Mouse (Mus musculus) CD8-positive naive resting alpha-beta T cell, adult 2 months (primary cell): ENCODE results near the gene Cacnb2.

Source experiments
- DNase-seq, 2 experiments: peaks; one replicate each; pipeline ENCODE4 v3.0.0; 2022; ENCODE audit warnings: low read depth in 2 of 2, low spot score in 2 of 2

Gene Cacnb2

GRCm38 (mm10) chr2:14602788-14603187 is at the start of gene Cacnb2:
TSS of gene Cacnb2 (plus strand) at chr2:14603088.
- no peak for DNase-seq

GRCm38 (mm10) chr2:14568020-14568419 is 34.9 kb upstream of the Cacnb2 start:
- DNase-seq = no peak

- no peak for DNase-seq
Measured at GRCm38 (mm10) chr2:14571300-14571699, 31.6 kb upstream of the Cacnb2 start.

DNA sequence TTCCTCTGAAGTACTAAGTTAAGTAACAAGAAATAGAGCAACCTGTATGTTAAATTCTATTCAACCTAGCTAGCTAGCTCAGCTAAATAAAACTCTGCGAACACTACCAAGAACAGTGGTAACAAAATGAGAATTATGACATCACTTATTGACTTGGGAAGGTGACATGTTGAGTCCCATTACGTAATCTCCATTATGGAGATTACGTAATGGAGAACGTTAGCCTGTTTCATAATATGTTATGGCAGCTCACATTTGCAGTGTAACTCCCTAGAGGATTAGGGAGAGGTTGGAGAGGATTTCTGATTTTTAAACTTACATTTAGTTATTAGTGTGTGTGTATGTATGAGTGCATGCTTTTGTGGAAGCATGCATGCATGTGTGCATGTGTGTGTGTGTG is 13.3 kb upstream of the Cacnb2 start:
- DNase-seq = no peak

DNA sequence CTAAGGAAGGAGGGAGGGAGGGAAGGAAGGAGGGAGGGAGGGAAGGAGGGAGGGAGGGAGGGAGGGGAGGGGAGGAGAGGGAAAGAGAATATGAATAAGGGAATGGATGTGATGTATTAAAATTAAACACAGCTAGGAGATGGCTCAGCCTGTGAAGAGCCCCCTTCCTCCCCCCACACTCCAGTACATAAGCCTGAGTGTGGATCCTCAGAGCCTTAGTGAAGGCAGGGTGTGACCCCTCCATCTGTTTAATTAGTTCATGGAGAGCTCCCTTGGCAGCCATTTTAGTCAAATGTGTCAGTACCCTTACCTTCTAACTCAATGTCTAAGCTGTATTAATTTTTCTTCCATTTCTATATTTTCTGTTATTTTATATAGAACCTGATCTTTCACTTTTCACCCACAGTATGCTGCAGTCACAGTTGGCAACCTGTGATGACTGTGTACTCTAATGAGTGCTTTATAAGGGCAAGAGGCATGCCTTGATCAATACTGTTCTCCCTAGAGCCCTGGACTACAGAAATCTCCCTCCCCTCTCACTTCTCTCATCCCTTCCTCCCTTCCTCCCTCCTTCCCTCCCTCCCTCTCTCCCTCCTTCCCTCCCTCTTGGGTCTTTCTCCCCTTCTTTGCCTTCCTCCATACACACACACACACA is 4.9 kb upstream of the Cacnb2 start:
- DNase-seq = no peak

- DNase-seq = no peak
Measured at GRCm38 (mm10) chr2:14603784-14604781, 1.2 kb downstream of the Cacnb2 start.

- DNase-seq = no peak
Measured at GRCm38 (mm10) chr2:14604791-14605190, 1.9 kb downstream of the Cacnb2 start.

DNA sequence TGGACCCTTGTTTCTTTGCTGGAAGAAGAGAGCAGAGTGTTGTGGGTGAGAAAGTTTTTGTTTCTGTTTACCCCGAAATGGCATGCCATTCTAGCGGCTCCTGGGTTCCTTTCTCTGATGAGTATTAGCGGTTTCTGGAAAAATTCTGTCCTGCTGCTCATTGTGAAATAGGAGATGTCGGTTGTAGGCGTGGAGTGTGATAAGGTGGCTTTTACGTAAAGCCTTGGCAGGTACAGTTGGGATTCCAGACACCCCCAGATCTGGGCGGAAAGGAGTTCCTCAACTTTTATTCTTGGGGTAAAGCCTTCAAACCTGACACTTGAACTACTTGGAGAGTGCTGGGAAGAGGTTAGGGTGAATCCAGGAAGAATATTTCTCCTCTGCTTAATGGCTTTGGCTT is 2.3 kb downstream of the Cacnb2 start:
- DNase-seq = no peak

- DNase-seq = no peak
Measured at GRCm38 (mm10) chr2:14608606-14609005, 5.7 kb downstream of the Cacnb2 start.

GRCm38 (mm10) chr2:14612705-14613104 is 9.8 kb downstream of the Cacnb2 start:
- no peak for DNase-seq

DNA sequence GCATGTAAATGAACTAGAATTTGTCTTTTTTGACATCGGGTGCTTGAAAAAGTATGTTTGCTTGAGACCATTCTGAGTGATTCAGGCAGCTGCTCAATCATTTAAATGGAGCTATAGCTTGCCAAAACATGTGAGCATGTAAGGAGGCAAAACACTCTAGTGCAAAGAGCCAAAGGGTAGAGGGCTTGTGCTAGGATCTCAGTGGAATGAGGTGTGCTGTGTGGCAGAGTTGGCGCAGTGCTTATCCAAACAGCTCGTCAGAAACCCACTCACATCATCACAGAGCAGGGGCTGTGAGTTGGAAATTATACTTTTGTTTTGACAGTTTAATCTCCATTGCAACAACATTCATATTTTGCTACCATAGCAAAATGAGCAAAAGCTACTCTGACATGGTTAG is 13.5 kb downstream of the Cacnb2 start:
- no peak for DNase-seq

DNA sequence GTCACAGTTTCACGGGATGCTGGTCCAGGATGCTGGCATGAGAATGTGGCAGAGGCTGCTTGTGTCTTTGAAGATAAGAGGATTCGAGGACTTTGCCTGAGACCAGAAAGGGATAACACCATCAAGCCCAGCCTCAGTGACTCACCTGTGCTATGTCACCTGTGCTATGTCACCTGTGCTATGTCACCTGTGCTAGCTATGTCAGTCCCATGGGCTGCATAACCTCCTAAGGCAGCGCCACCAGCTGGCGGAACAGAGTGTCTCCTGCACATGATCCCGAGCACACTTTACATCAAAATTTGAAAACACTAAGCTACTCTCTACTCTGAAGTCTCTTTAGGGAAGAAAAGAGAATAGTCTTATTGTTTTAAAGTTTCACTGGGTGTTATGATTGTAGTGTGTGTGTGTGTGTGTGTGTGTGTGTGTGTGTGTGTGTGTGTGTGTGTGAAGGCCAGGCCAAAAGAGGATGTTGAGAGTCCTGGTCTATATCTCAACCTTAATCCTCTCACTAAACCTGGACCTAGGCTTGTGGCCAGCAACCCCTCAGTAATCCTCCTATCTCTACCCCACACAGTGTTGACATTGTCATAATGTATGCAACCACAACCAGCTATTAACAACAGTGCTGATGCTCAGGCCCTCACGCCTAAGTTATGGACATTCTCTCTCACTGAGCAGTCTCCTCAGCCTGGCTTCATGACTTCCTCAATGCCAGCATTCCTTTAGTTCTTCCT is 17.4 kb downstream of the Cacnb2 start:
- DNase-seq = no peak

DNA sequence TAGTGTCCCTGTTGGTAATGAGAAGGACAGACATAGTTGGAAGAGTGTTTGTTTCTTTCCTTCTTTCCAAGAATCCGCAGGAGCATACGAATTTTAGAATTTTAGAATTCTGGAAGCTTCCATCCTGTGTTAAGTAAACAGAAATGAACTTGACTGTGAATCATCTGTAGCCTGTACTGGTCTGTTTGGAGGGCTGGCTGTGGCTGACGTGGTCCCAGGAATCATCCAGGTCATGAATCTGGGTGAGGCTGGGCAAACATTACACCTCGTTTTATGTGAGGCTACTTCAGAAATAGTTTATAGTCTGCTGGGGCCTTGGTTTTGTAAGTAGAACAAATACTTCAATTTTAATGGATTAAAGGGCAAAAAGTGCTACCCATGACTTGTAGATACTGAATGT is 18.0 kb downstream of the Cacnb2 start:
- no peak for DNase-seq

DNA sequence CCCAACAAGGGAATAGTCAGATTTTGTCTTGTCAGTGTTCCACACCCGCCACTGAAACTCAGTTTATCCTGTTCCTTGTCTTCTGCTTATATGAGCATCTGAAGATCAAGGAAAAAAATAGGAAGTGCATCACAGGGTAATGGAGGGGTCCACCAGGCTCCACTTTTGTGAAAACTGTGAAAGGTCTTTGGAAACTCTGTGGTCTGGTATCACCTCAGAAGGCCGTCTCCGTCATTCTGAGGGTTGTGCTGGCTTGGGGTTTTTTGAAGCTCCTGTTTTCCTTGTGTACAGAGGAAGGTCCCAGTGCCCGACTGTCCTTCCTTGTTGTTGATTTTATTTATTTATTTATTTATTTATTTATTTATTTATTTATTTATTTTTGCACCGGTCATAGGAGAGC is 20.9 kb downstream of the Cacnb2 start:
- no peak for DNase-seq

- no peak for DNase-seq
Measured at GRCm38 (mm10) chr2:14629814-14630492, 27.1 kb downstream of the Cacnb2 start.

- no peak for DNase-seq
Measured at GRCm38 (mm10) chr2:14631590-14631989, 28.7 kb downstream of the Cacnb2 start.

DNA sequence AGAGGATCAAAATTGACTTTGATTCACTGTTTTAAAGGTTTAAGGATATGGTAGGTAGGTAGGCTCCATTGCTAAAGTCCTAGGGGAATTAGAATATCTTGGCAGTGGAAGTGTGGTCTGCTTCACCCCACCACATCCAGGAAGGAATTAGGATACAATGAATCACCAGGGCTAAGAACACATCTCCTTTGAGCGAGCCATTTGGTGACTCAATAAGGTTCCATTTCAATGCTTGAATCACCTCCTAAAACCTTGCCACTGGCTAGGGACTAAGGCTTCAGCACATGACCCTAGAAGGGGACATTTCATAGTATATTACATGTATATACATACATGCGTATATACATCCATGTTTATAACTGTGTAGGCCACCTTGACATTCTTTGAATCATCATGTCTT is 30.3 kb downstream of the Cacnb2 start:
- no peak for DNase-seq

GRCm38 (mm10) chr2:14639266-14639665 is 36.4 kb downstream of the Cacnb2 start:
- no peak for DNase-seq

GRCm38 (mm10) chr2:14639877-14640276 is 37.0 kb downstream of the Cacnb2 start:
- DNase-seq = no peak

DNA sequence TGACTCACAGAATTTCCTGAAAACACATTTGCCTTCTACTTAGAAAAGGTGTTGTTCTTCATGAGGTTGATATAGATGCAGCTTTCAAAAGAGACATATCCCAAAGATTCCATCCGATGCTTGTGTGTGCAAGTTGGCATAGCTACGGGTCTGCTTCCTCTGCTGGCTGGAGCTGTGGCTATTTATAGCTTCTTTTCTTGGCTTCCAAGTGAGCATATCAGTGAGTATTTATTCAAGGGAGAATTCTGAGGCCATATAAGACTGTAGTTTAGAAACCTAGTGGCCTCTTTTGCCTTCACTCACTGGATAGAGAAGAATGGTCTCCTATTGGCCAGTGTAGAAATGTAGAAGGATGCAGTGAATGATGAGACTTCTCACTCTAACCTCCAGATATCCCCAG is 38.2 kb downstream of the Cacnb2 start:
- no peak for DNase-seq

DNA sequence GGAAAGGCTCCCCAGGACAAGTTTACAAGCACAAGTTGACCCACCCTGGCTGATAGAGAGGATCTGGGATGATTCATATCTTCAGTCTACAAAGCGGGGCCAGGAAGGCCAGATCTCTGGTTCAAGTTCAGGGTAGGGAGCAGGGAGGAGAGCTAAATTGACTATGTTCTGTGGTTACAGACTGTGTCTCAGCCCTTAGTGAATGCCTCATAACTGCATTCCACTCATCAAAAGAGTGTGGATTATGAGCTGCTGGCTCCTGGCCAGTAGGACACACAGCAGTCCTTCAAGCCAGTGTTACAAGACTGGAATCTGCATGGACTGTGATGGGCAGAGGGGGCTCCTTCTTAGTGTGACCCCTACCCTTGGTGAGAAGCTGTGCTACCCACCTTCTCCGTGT is 48.4 kb downstream of the Cacnb2 start:
- DNase-seq = no peak
